Mouse (Mus musculus): ENCODE measurements around the gene Ndufs2. TPM values are rescaled to one million over a fixed set of nuclear protein-coding genes. Genes with fewer than 3 reads are reported as not detected.
"Not testable (repeated sequence)": the region's sequence is repeated elsewhere in the genome, so short reads cannot be mapped to it uniquely, and the experiment has no call there.

The Ndufs2 gene
- polyA plus RNA-seq, 1 experiment from 2014 or later = 279 TPM

GRCm38 (mm10) chr1:171245353-171245752 lies 5.8 kb downstream of the Ndufs2 start:
- Histone ChIP-seq H3K36me3 (replicated peaks) (peaks cover 52% of the 10 kb centered on the region), H3K27ac (replicated peaks) (no peak overlapping the region), H3K4me1 (peaks cover 43% of the 10 kb centered on the region), H3K9me3 (no peaks in the 10 kb centered on the region), H3K4me3 (no peak overlapping the region), H3K27me3 (replicated peaks; ENCODE audit: low read depth, poor library complexity, severe bottlenecking) (no peaks in the 10 kb centered on the region)
- DNase-seq (ENCODE audit: low spot score) = no peak
- WGBS = 89% methylated on average over 8 of the region's 8 CpGs

- Histone ChIP-seq H3K4me1 (peaks cover 14% of the 10 kb centered on the region), H3K36me3 (replicated peaks) (peaks cover 86% of the 10 kb centered on the region)
- H3K27ac ChIP-seq (replicated peaks); H3K9me3 ChIP-seq; DNase-seq (ENCODE audit: low spot score); H3K27me3 ChIP-seq (replicated peaks; ENCODE audit: low read depth, poor library complexity, severe bottlenecking); H3K4me3 ChIP-seq: not testable (repeated sequence)
- WGBS = 86% methylated on average over 12 of the region's 12 CpGs
These were observed 9.2 kb downstream of the Ndufs2 start for GRCm38 (mm10) chr1:171241952-171242351.

- peaks cover 9% of the 10 kb centered on the region for H3K4me1 ChIP-seq
- no peaks in the 10 kb centered on the region for H3K27me3 ChIP-seq (replicated peaks; ENCODE audit: low read depth, poor library complexity, severe bottlenecking)
- H3K9me3 ChIP-seq = no peaks in the 10 kb centered on the region
- peaks cover 96% of the 10 kb centered on the region for H3K36me3 ChIP-seq (replicated peaks)
- WGBS = 89% methylated on average over 10 of the region's 10 CpGs
- no peak for DNase-seq (ENCODE audit: low spot score)
- H3K4me3 ChIP-seq = no peak overlapping the region
- H3K27ac ChIP-seq (replicated peaks) = no peak overlapping the region
These were observed 10.3 kb downstream of the Ndufs2 start for GRCm38 (mm10) chr1:171240911-171241310.

- no peak overlapping the region for H3K4me3 ChIP-seq
- no peak for DNase-seq (ENCODE audit: low spot score)
- H3K27ac ChIP-seq (replicated peaks) = no peak overlapping the region
- no peaks in the 10 kb centered on the region for H3K27me3 ChIP-seq (replicated peaks; ENCODE audit: low read depth, poor library complexity, severe bottlenecking)
- H3K36me3 ChIP-seq (replicated peaks) = peaks cover 97% of the 10 kb centered on the region
- H3K9me3 ChIP-seq = no peaks in the 10 kb centered on the region
- 79% methylated on average over 15 of the region's 15 CpGs for WGBS
- 0 out of 2 replicates have a peak, but pooled peaks cover 2% of the 10 kb centered on the region for H3K4me1 ChIP-seq
These were observed 11.0 kb downstream of the Ndufs2 start for GRCm38 (mm10) chr1:171239992-171240744.

GRCm38 (mm10) chr1:171238463-171238862 lies 12.7 kb downstream of the Ndufs2 start:
- Histone ChIP-seq H3K36me3 (replicated peaks) (peaks cover 100% of the 10 kb centered on the region), H3K9me3 (no peaks in the 10 kb centered on the region), H3K4me3 (no peak overlapping the region), H3K27ac (replicated peaks) (no peak overlapping the region), H3K27me3 (replicated peaks; ENCODE audit: low read depth, poor library complexity, severe bottlenecking) (no peaks in the 10 kb centered on the region), H3K4me1 (peaks cover 4% of the 10 kb centered on the region; the same call in 1 of the 2 replicates)
- DNase-seq (ENCODE audit: low spot score) = peak; percentile 72
- 74% methylated on average over 14 of the region's 14 CpGs for WGBS

GRCm38 (mm10) chr1:171237438-171237837 lies 13.8 kb downstream of the Ndufs2 start:
- 84% methylated on average over 6 of the region's 6 CpGs for WGBS
- peaks cover 94% of the 10 kb centered on the region for H3K36me3 ChIP-seq (replicated peaks)

GRCm38 (mm10) chr1:171235791-171236190 lies 15.4 kb downstream of the Ndufs2 start:
- no peak overlapping the region for H3K4me3 ChIP-seq
- no peaks in the 10 kb centered on the region for H3K9me3 ChIP-seq
- H3K27me3 ChIP-seq (replicated peaks; ENCODE audit: low read depth, poor library complexity, severe bottlenecking) = no peaks in the 10 kb centered on the region
- DNase-seq (ENCODE audit: low spot score) = no peak
- peaks cover 17% of the 10 kb centered on the region for H3K4me1 ChIP-seq
- H3K36me3 ChIP-seq (replicated peaks) = peaks cover 77% of the 10 kb centered on the region
- no peak overlapping the region for H3K27ac ChIP-seq (replicated peaks)
- WGBS = 91% methylated on average over 4 of the region's 4 CpGs

More at GRCm38 (mm10) chr1:171237438-171237837, 13.8 kb downstream of the Ndufs2 start:
- no peaks in the 10 kb centered on the region for H3K27me3 ChIP-seq (replicated peaks; ENCODE audit: low read depth, poor library complexity, severe bottlenecking)
- no peaks in the 10 kb centered on the region for H3K9me3 ChIP-seq
- DNase-seq (ENCODE audit: low spot score) = no peak
- H3K4me3 ChIP-seq = no peak overlapping the region
- no peak overlapping the region for H3K27ac ChIP-seq (replicated peaks)
- H3K4me1 ChIP-seq = peaks cover 7% of the 10 kb centered on the region; the same call in 1 of the 2 replicates

- Histone ChIP-seq H3K27ac (replicated peaks) (no peak overlapping the region), H3K4me3 (no peak overlapping the region), H3K4me1 (peaks cover 28% of the 10 kb centered on the region), H3K36me3 (replicated peaks) (peaks cover 65% of the 10 kb centered on the region), H3K9me3 (no peaks in the 10 kb centered on the region), H3K27me3 (replicated peaks; ENCODE audit: low read depth, poor library complexity, severe bottlenecking) (no peaks in the 10 kb centered on the region)
- no peak for DNase-seq (ENCODE audit: low spot score)
- WGBS = 92% methylated on average over 4 of the region's 4 CpGs
These were observed 16.6 kb downstream of the Ndufs2 start for GRCm38 (mm10) chr1:171234538-171234937.

- peaks cover 32% of the 10 kb centered on the region for H3K4me1 ChIP-seq
- peaks cover 60% of the 10 kb centered on the region for H3K36me3 ChIP-seq (replicated peaks)
- 91% methylated on average over 14 of the region's 14 CpGs for WGBS
These were observed 17.1 kb downstream of the Ndufs2 start, which contains the start of gene Fcer1g for GRCm38 (mm10) chr1:171234126-171234525. TSS of gene Fcer1g (minus strand) at chr1:171234365.

GRCm38 (mm10) chr1:171232800-171233730 lies 18.1 kb downstream of the Ndufs2 start:
- 86% methylated on average over 12 of the region's 12 CpGs for WGBS
- Histone ChIP-seq H3K27ac (replicated peaks) (no peak overlapping the region), H3K4me3 (no peak overlapping the region), H3K4me1 (peaks cover 36% of the 10 kb centered on the region), H3K36me3 (replicated peaks) (peaks cover 50% of the 10 kb centered on the region), H3K27me3 (replicated peaks; ENCODE audit: low read depth, poor library complexity, severe bottlenecking) (no peaks in the 10 kb centered on the region), H3K9me3 (no peaks in the 10 kb centered on the region)
- no peak for DNase-seq (ENCODE audit: low spot score)

More at GRCm38 (mm10) chr1:171234126-171234525, 17.1 kb downstream of the Ndufs2 start, which contains the start of gene Fcer1g:
- Histone ChIP-seq H3K27ac (replicated peaks) (no peak within 1 kb of the TSS), H3K9me3 (no peaks in the 10 kb centered on the region), H3K4me3 (no peak within 1 kb of the TSS), H3K27me3 (replicated peaks; ENCODE audit: low read depth, poor library complexity, severe bottlenecking) (no peaks in the 10 kb centered on the region)
- DNase-seq (ENCODE audit: low spot score) = no peak

GRCm38 (mm10) chr1:171232348-171232747 lies 18.8 kb downstream of the Ndufs2 start:
- DNase-seq (ENCODE audit: low spot score) = no peak
- H3K4me1 ChIP-seq = peaks cover 36% of the 10 kb centered on the region
- 87% methylated on average over 5 of the region's 5 CpGs for whole genome bisulfite sequencing
- no peaks in the 10 kb centered on the region for H3K27me3 ChIP-seq (replicated peaks; ENCODE audit: low read depth, poor library complexity, severe bottlenecking)
- no peak overlapping the region for H3K4me3 ChIP-seq
- peaks cover 43% of the 10 kb centered on the region for H3K36me3 ChIP-seq (replicated peaks)
- H3K9me3 ChIP-seq = no peaks in the 10 kb centered on the region
- H3K27ac ChIP-seq (replicated peaks) = no peak overlapping the region

- Histone ChIP-seq H3K4me1 (peaks cover 36% of the 10 kb centered on the region), H3K36me3 (replicated peaks) (peaks cover 38% of the 10 kb centered on the region), H3K9me3 (no peaks in the 10 kb centered on the region), H3K27ac (replicated peaks) (no peak overlapping the region), H3K27me3 (replicated peaks; ENCODE audit: low read depth, poor library complexity, severe bottlenecking) (no peaks in the 10 kb centered on the region), H3K4me3 (no peak overlapping the region)
- WGBS = 54% methylated on average over 4 of the region's 4 CpGs
- no peak for DNase-seq (ENCODE audit: low spot score)
These were observed 19.3 kb downstream of the Ndufs2 start for GRCm38 (mm10) chr1:171231844-171232243.

Measured in embryonic facial prominence, embryonic 10.5 days (tissue).